Mouse (Mus musculus) ES-Bruce4 (cell line): ENCODE measurements around the gene I0C0044D17Rik.

Experiments used
- EP300 ChIP-seq: IDR thresholded peaks from 2 replicates; pipeline ENCODE4 v1.6.1; 2011; ENCODE audit warnings: low read depth, low read length; ENCODE audit not compliant: insufficient read depth
- POLR2A ChIP-seq: IDR thresholded peaks from one replicate; pipeline ENCODE4 v1.8.1; 2011; ENCODE audit warnings: low read length; ENCODE audit not compliant: insufficient read depth

DNA sequence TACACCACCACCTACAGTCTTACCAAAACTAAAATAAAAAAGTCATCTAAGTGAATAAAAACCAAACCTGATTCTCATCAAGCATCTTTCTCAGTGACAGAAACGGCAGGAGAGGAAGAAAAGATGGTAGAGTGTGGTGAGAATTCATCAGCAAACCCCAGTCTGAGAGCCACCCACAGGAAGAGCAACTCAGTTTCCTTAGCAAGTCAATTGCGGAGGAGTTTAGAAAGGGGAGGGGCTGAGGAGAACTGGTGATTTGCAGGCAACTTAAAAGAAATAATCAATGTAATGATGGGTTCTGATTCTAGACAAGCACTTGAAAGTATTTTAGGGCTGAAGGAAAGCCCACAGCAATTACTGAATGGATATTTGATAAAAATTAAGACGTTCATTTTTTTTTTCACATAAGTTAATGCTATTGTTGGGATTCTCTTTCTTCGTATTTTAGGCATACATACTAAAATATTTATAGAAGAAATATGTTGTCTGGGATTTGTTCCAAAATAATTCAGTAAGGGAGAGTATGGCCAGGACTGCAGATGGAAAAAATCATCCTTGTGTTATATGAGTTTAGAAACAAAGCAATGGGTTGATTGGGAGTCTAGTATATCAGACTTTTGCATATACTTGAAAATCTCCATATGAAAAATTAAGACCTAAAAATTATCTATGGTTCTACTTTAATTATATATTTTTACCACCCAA, 34.7 kb upstream of the I0C0044D17Rik start:
- TF ChIP-seq POLR2A (no peak), EP300 (no peak)
